Mouse (Mus musculus) liver, embryonic 16.5 days (tissue): ENCODE results near the gene 1110002E22Rik. TPM values are rescaled to one million over a fixed set of nuclear protein-coding genes. Genes with fewer than 3 reads are reported as not detected.

Experiments
- ATAC-seq: fragments of 200-750 bp; cut with Nextera tagmentation; 2 replicates; pipeline ENCODE4 v1.8.0; 2017; ENCODE audit warnings: low read depth, mild to moderate bottlenecking, moderate number of reproducible peaks, moderate library complexity
- H3K27ac ChIP-seq: fragments of 300-500 bp; sonication (generic); 2 replicates; pipeline ENCODE4 v1.5.1; 2014; ENCODE audit warnings: mild to moderate bottlenecking, low read length
- H3K27me3 ChIP-seq: fragments of 300-500 bp; sonication (generic); 2 replicates; pipeline ENCODE4 v1.6.1; 2014; ENCODE audit warnings: low read depth, low read length, mixed read lengths; ENCODE audit not compliant: control insufficient read depth, insufficient read depth
- H3K36me3 ChIP-seq: fragments of 300-500 bp; sonication (generic); 2 replicates; pipeline ENCODE4 v1.6.1; 2014; ENCODE audit warnings: mild to moderate bottlenecking; ENCODE audit not compliant: control insufficient read depth, insufficient read depth
- H3K4me1 ChIP-seq: fragments of 300-500 bp; sonication (generic); 2 replicates; pipeline ENCODE4 v1.6.1; 2014; ENCODE audit warnings: low read depth, low read length, mixed read lengths; ENCODE audit not compliant: control insufficient read depth
- H3K4me2 ChIP-seq: fragments of 300-500 bp; sonication (generic); 2 replicates; pipeline ENCODE4 v1.6.1; 2014; ENCODE audit warnings: low read depth, low read length, mixed read lengths
- H3K4me3 ChIP-seq: fragments of 300-500 bp; sonication (generic); 2 replicates; pipeline ENCODE4 v1.5.1; 2014; ENCODE audit warnings: low read depth, mild to moderate bottlenecking, low read length
- H3K9ac ChIP-seq: fragments of 300-500 bp; sonication (generic); 2 replicates; pipeline ENCODE4 v1.6.1; 2014; ENCODE audit warnings: low read depth, low read length
- H3K9me3 ChIP-seq: fragments of 300-500 bp; sonication (generic); replicated peaks from 2 replicates; pipeline ENCODE4 v1.6.1; 2016; ENCODE audit warnings: low read length; ENCODE audit not compliant: control insufficient read depth
- WGBS: fragments of 180-500 bp; shearing (Covaris S2); extraction: QIAGEN DNeasy Blood & Tissue Kit; methylation state at CpG from one replicate; pipeline ENCODE4 v1.1.7; 2014; ENCODE audit not compliant: insufficient replicate concordance; 5-methylcytosine and 5-hydroxymethylcytosine counted together
- polyA plus RNA-seq: library from polyadenylated mRNA; unstranded; fragments of >200 nt; fragmentation: Nextera tagmentation; extraction: Ambion mirVana; gene quantifications from 2 replicates; pipeline ENCODE4 v1.2.1, GENCODE M21; 2015

1110002E22Rik gene
- polyA plus RNA-seq, 1 experiment from 2014 or later: 0.30 TPM

- Histone ChIP-seq H3K27me3 (no peaks in the 10 kb centered on the region), H3K36me3 (no peaks in the 10 kb centered on the region), H3K9ac (no peak overlapping the region), H3K27ac (peak overlapping the region; percentile 63), H3K4me2 (no peak overlapping the region), H3K4me1 (no peaks in the 10 kb centered on the region; the same call in 1 of the 2 replicates), H3K4me3 (peak overlapping the region; percentile 49), H3K9me3 (no peaks in the 10 kb centered on the region)
- 74% methylated on average over 1 of the region's 1 CpGs for WGBS
- ATAC-seq: no peak
Measured at GRCm38 (mm10) chr3:138130692-138131091, 65.8 kb downstream of the 1110002E22Rik start.

Other genes with a start within 250 kb of the 1110002E22Rik start
- gene H2afz, start 200.6 kb upstream of the 1110002E22Rik start, polyA plus RNA-seq: 801 and 896 TPM in 2 replicates
- gene Dnajb14, start 197.4 kb upstream of the 1110002E22Rik start, polyA plus RNA-seq: 3.0 and 4.3 TPM in 2 replicates
- gene Lamtor3, start 146.5 kb upstream of the 1110002E22Rik start, polyA plus RNA-seq: 48.2 and 50.2 TPM in 2 replicates
- 12.1 and 13.0 TPM in 2 replicates for gene Dapp1, start 83.5 kb upstream of the 1110002E22Rik start, polyA plus RNA-seq
- gene Gm5105, start 2.3 kb downstream of the 1110002E22Rik start, polyA plus RNA-seq: not detected in 2 replicates
- gene Trmt10a, start 78.4 kb downstream of the 1110002E22Rik start, polyA plus RNA-seq: 4.5 and 4.8 TPM in 2 replicates
- 45.6 and 48.8 TPM in 2 replicates for gene Mttp, start 79.9 kb downstream of the 1110002E22Rik start, polyA plus RNA-seq
- gene 4930579F01Rik, start 128.8 kb downstream of the 1110002E22Rik start, polyA plus RNA-seq: not detected in 2 replicates
- gene Adh7, start 152.7 kb downstream of the 1110002E22Rik start, polyA plus RNA-seq: 0.27 and 0.37 TPM in 2 replicates
- gene Adh1, start 195.9 kb downstream of the 1110002E22Rik start, polyA plus RNA-seq: 101 and 138 TPM in 2 replicates
- not detected in 2 replicates for gene Adh6a, start 248.2 kb downstream of the 1110002E22Rik start, polyA plus RNA-seq